Mouse (Mus musculus) kidney, adult 18-20 months (tissue): ENCODE data around the gene Pygo1.

Experiments
- DNase-seq: peaks from one replicate; pipeline ENCODE4 v3.0.0; 2021

The Pygo1 gene

DNA sequence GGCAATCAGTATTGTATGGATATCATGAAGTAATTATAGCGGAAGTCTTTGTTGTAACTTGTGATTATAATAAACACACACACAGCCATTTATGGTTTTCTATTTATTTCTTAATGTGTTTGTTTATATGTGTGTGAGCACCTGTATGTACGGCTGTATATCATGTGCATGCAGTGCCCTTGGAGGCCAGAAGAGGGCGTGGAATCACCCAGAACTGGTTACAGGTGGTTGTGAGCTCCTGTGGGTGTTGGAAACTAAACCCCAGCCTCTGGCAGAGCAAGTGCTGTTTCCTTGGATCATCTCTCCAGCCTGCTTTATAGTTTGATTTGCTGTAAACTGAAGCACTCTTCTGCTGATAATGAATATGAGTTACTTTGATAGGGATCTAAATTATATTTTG is 18.0 kb downstream of the Pygo1 start:
- DNase-seq = no peak

GRCm38 (mm10) chr9:72944286-72944685 is 18.8 kb downstream of the Pygo1 start:
- DNase-seq = no peak

DNA sequence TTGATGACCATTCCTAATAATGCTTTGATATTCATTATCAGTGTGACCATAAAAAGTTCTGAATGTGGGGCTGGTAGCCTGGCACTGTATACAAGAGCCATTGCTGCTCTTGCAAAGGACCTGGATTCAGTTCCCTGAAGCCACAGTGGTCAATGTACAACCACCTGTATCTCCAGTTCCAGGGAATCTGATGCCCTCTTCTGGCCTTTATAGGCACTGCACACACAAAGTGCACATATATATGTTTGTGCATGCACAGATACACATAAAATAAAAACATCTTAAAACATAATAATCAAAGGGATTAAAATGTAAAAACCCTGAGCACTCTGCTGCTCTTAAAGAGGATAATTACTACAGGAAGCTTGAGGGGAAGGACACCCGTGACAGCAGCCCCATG is 21.6 kb downstream of the Pygo1 start:
- no peak for DNase-seq

GRCm38 (mm10) chr9:72949572-72949971 is 24.1 kb downstream of the Pygo1 start:
- DNase-seq = no peak

DNA sequence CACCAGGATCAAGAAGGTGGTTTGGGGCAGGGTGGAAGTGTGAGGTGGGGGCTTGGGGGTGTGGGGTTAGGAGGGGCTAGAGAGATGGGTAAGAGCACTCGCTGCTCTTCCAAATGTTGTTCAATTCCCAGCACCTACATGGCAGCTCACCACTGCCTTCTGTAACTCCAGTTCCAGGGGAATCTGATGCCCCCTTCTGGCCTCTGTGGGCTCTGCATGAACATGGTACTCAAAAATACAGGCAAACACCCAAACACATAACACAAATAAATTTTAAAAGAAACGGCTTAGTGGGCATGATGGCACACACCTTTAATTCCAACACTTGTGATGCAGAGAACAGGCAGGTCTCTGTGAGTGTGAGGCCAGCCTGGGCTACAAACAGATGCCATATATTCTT is 29.3 kb downstream of the Pygo1 start:
- DNase-seq = peak; percentile 14

GRCm38 (mm10) chr9:72955546-72955945 is 30.1 kb downstream of the Pygo1 start:
- DNase-seq = peak; percentile 47

GRCm38 (mm10) chr9:72958521-72959450 is 33.3 kb downstream of the Pygo1 start, which contains the start of the genes Dyx1c1 and Gm44503:
TSS of gene Dyx1c1 (plus strand) at chr9:72958785.
TSS of gene Gm44503 (plus strand) at chr9:72958852.
- DNase-seq = peak; percentile 78

- DNase-seq = peak; percentile 21
These were observed 35.9 kb downstream of the Pygo1 start for GRCm38 (mm10) chr9:72961346-72961745.

DNA sequence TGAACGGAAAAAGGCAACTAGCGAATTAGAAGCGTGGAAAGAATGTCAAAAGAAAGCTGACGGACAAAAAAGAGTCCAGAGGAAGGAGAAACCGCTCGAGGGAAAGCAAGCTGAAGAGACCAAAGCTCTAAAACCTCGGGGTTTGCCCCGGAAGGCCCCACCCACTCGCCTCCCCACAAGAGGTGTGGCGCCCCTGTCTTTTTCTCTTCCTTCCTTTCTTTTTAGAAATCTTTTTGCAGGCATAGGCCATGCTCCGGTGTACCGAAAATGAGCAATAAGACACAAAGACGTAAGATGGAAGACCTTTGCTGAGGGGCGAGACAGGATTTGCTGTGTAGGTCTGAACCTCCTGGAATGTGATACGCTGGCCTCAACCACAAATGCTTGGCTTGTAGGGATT is 36.5 kb downstream of the Pygo1 start:
- no peak for DNase-seq

GRCm38 (mm10) chr9:72968349-72969061 is 43.1 kb downstream of the Pygo1 start:
- peak; percentile 37 for DNase-seq

DNA sequence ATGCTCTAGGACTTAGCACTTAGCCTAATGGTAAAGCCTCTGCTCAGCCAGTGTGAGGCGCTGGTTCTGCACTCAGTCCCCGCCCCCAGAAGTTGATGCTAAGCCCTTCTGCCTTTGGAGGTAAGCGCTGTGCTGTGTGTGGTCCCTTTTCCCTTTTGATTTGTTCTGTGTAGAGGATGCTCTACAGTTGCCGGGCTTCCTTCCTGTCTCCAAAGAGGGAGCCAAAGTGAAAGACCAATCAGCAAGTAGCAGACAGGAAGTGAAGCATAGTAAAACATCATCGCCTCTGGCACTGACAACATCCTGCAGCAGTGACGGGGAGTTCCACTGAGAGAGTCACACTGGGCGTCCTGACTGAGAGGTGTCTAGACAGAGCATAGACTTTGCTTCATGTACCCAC is 44.4 kb downstream of the Pygo1 start:
- no peak for DNase-seq

DNA sequence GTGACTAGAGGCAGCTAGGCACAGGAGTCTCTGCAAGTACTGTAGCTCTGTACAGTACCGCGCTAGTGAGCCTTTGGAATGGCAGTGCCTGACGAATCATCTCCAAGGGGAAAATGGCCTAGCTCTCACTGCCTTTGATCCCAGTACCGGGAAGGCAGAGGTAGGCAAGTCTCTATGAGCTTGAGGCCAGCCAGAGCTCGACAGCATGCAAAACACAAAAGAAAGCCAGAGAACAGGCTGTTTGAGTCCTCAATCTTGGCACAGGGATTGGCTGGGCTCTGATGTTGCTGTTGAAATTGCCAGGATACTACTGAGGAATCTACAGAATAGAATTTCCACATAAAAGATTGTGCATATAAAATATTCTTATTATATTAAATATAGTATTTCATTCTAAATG is 47.0 kb downstream of the Pygo1 start:
- no peak for DNase-seq

GRCm38 (mm10) chr9:72972984-72973383 is 47.5 kb downstream of the Pygo1 start:
- DNase-seq = no peak

GRCm38 (mm10) chr9:72974734-72975133 is 49.3 kb downstream of the Pygo1 start:
- no peak for DNase-seq

GRCm38 (mm10) chr9:72975242-72975641 is 49.8 kb downstream of the Pygo1 start:
- no peak for DNase-seq

GRCm38 (mm10) chr9:72983066-72983465 is 57.6 kb downstream of the Pygo1 start:
- DNase-seq = no peak

GRCm38 (mm10) chr9:72985250-72986220 is 60.1 kb downstream of the Pygo1 start, which contains the start of the genes Ccpg1os and Ccpg1:
TSS of gene Ccpg1os (minus strand) at chr9:72985382.
TSS of gene Ccpg1 (plus strand) at chr9:72985429.
- peak; percentile 94 for DNase-seq

DNA sequence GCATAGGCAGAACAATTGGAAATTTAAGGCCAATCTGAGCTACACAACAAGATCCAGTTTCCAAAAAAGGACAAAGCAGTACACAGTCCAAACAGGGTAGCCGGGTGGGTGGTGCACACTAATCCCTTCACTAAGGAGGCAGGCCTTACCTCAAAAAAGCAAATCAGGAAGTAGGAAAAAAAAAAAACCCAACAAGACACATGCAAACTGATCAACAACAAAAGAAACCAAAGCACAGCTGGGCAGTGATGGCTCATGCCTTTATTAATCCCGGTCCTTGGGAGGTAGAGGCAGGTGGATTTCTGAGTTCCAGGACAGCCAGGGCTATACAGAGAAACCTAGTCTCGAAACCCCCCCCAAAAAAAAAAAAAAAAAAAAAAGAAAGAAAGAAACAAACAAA is 62.3 kb downstream of the Pygo1 start:
- DNase-seq = no peak

- DNase-seq = peak; percentile 21
These were observed 63.3 kb downstream of the Pygo1 start for GRCm38 (mm10) chr9:72988706-72989105.

GRCm38 (mm10) chr9:72991420-72991819 is 66.0 kb downstream of the Pygo1 start:
- DNase-seq = no peak

DNA sequence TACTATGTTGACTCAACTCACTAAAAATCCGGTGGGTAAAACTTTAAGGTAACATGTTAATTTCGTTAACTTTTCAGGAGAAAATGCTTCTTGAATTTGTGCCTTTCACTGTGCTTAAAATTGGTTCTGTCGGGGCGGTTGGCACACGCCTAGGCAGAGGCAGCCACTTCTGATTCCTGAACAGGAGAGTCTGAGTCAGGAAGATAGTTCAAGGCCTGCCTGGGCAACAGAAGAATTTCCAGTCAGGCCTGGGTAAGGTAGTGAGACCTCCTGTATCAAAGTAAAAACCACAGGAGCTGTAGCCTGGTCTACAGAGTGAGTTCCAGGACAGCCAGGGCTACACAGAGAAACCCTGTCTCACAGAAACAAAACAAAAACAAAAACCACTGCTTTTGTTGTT is 67.1 kb downstream of the Pygo1 start:
- no peak for DNase-seq

- no peak for DNase-seq
These were observed 70.7 kb downstream of the Pygo1 start for GRCm38 (mm10) chr9:72996167-72996566.

DNA sequence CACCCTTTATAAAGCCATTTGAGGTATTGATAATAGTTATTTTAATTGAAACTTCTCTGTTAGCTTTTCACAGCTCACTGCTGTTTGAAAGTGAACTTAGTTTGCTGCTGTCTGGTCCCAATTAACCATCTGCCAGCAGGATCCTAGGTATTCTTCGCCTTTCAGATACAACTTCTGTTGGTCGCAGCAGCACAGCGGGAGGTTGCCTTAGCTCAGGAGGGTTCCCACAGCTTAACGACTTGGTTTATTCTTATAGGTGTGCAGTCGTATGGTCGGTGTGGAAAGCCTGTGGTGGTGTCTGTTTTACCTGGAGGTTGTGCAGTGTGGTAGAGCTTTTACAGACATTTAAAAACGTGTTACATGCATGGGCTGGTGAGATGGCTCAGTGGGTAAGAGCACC is 71.4 kb downstream of the Pygo1 start:
- no peak for DNase-seq
